Mouse (Mus musculus): ENCODE data around the gene Rab3gap1. TPM values are rescaled to one million over a fixed set of nuclear protein-coding genes. Genes with fewer than 3 reads are reported as not detected.

The Rab3gap1 gene
- polyA plus RNA-seq, 1 experiment, result 35.7 TPM

DNA sequence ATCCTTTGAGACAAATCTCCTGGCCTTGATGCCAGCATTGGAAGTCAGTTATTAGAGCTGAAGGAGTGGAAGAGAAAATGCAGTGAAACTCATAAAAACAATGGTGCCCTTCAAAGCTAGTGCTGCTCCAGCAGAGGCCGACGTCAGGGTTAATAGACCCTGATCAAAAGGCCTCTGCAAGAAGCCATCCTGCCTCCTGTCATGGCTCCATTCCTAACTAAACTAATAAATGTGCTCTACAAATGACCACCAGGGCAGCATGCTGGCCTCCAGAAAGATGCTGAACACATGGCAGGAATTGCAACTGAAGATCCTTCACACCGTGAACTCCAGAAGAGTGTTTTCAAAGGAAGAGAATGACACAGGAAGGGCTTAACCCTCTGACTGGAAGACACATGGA is 116.8 kb downstream of the Rab3gap1 start:
- WGBS, result 95% methylated on average over 3 of the region's 3 CpGs
- H3K36me3 ChIP-seq (ENCODE audit: control insufficient read depth, insufficient read depth, low read length), result no peaks in the 10 kb centered on the region
- 0 out of 2 replicates have a peak, but pooled peaks cover 2% of the 10 kb centered on the region for H3K4me1 ChIP-seq (replicated peaks; ENCODE audit: control insufficient read depth, insufficient read depth, low read length)
- no peaks in the 10 kb centered on the region for H3K27me3 ChIP-seq (ENCODE audit: control insufficient read depth, insufficient read depth, low read length)
- no peak overlapping the region for H3K27ac ChIP-seq (ENCODE audit: control insufficient read depth, insufficient read depth, low read length)
- H3K4me3 ChIP-seq (ENCODE audit: control insufficient read depth, insufficient read depth, low read length), result no peak overlapping the region
- TF ChIP-seq CTCF (IDR thresholded peaks at IDR 0.05; ENCODE audit: borderline replicate concordance, control insufficient read depth, extremely low read depth, insufficient read depth, low read length, poor library complexity), result no peak
- TF ChIP-seq POLR2A (IDR thresholded peaks at IDR 0.05; ENCODE audit: control insufficient read depth, extremely low read depth, insufficient read depth, low read length, poor library complexity), result no peak
- DNase-seq, result no peak

DNA sequence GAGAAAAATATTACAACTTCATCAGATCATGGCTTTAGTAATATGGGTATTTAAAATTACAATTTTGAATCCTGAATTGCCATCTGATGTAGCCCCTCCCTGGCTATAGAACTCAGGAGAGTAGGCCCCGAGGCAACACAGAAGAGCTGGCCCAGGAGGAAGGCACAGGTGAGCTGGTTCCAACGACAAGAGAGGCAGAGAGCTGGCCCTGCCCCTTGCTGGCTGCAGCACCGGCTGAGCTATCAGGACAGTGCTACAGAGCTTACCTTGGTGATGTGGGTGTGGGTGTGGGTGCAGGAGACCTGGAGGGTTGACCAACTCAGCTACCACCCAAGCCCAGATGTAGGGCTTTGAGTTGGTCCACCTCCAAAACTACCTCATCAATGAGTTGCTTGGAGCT is 119.7 kb downstream of the Rab3gap1 start:
- no peaks in the 10 kb centered on the region for H3K36me3 ChIP-seq (ENCODE audit: control insufficient read depth, insufficient read depth, low read length)
- WGBS, result 93% methylated on average over 3 of the region's 3 CpGs

DNA sequence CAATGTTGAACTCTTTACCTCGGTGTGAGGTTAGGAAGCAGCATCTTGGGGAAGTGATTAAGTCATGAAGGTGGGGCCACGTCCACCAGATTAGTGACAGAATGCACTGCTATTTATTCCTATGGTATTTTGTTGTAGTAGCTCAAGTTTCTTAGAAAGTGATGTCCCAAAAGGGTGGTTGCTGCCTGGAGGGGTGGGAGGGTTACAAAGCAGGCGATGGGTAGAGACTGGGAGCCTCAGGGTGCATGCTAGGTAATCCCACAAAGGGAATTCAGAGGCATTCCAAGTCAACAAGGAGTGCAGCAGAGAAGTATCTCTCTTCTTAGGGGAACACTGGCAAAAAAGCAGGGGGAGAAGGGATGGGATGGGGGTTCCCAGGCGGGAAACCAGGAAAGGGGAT is 120.8 kb downstream of the Rab3gap1 start:
- H3K27me3 ChIP-seq (ENCODE audit: control insufficient read depth, insufficient read depth, low read length), result no peaks in the 10 kb centered on the region
- no peak overlapping the region for H3K4me3 ChIP-seq (ENCODE audit: control insufficient read depth, insufficient read depth, low read length)
- H3K36me3 ChIP-seq (ENCODE audit: control insufficient read depth, insufficient read depth, low read length), result no peaks in the 10 kb centered on the region
- TF ChIP-seq CTCF (IDR thresholded peaks at IDR 0.05; ENCODE audit: borderline replicate concordance, control insufficient read depth, extremely low read depth, insufficient read depth, low read length, poor library complexity), result no peak
- no peak for TF ChIP-seq POLR2A (IDR thresholded peaks at IDR 0.05; ENCODE audit: control insufficient read depth, extremely low read depth, insufficient read depth, low read length, poor library complexity)
- WGBS, result 88% methylated on average over 4 of the region's 4 CpGs
- 0 out of 2 replicates have a peak, but pooled peaks cover 4% of the 10 kb centered on the region for H3K4me1 ChIP-seq (replicated peaks; ENCODE audit: control insufficient read depth, insufficient read depth, low read length)
- no peak for DNase-seq
- no peak overlapping the region for H3K27ac ChIP-seq (ENCODE audit: control insufficient read depth, insufficient read depth, low read length)

More for the DNA sequence above, 119.7 kb downstream of the Rab3gap1 start:
- Histone ChIP-seq H3K27ac (ENCODE audit: control insufficient read depth, insufficient read depth, low read length) (no peak overlapping the region), H3K4me1 (replicated peaks; ENCODE audit: control insufficient read depth, insufficient read depth, low read length) (0 out of 2 replicates have a peak, but pooled peaks cover 4% of the 10 kb centered on the region), H3K27me3 (ENCODE audit: control insufficient read depth, insufficient read depth, low read length) (no peaks in the 10 kb centered on the region), H3K4me3 (ENCODE audit: control insufficient read depth, insufficient read depth, low read length) (no peak overlapping the region)
- no peak for TF ChIP-seq CTCF (IDR thresholded peaks at IDR 0.05; ENCODE audit: borderline replicate concordance, control insufficient read depth, extremely low read depth, insufficient read depth, low read length, poor library complexity)
- no peak for TF ChIP-seq POLR2A (IDR thresholded peaks at IDR 0.05; ENCODE audit: control insufficient read depth, extremely low read depth, insufficient read depth, low read length, poor library complexity)
- no peak for DNase-seq

DNA sequence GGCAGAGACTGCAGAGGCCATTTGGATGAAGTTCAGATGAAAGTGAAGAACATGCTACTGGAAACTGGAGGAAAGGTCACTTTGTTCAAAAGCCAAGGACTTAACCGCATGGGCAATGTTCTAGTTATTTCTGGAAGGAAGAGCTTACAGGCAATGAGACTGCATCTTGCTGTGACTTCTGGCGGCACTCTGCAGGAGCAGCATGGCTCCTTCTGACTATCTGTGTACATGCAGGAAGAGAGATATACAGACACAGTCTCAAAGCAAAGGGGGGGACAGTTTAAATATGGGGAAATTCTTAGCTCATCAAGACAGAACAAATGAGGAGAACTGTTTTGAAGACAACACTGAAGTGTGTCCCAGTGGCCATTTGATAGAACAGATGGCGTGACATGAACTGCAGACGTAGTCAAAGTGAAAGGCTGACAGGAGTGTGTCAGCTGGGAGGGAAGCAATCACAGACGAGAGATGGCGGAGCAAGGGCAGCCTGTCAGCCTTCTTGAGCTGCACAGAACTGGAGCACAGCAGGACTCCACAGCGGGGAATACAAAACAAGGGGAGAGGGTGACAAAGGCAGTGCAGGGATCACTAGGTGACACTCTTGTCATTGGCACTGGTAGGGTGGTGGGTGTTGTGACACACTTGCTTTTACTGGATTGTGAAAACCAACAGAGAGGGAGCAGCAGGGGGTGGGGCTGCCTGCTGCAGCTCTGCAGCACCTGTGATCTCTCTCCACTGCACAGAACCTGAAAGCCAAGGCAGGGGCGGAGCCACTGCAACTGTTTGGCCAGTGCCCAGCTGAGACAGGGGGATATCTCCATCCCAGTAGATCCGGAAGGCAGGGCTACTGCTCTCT is 121.5 kb downstream of the Rab3gap1 start:
- DNase-seq, result peak; percentile 2
- Histone ChIP-seq H3K4me1 (replicated peaks; ENCODE audit: control insufficient read depth, insufficient read depth, low read length) (0 out of 2 replicates have a peak, but pooled peaks cover 4% of the 10 kb centered on the region), H3K4me3 (ENCODE audit: control insufficient read depth, insufficient read depth, low read length) (no peak overlapping the region), H3K27me3 (ENCODE audit: control insufficient read depth, insufficient read depth, low read length) (no peaks in the 10 kb centered on the region), H3K27ac (ENCODE audit: control insufficient read depth, insufficient read depth, low read length) (no peak overlapping the region), H3K36me3 (ENCODE audit: control insufficient read depth, insufficient read depth, low read length) (no peaks in the 10 kb centered on the region)
- WGBS, result 89% methylated on average over 9 of the region's 9 CpGs
- TF ChIP-seq POLR2A (IDR thresholded peaks at IDR 0.05; ENCODE audit: control insufficient read depth, extremely low read depth, insufficient read depth, low read length, poor library complexity), result no peak
- no peak for TF ChIP-seq CTCF (IDR thresholded peaks at IDR 0.05; ENCODE audit: borderline replicate concordance, control insufficient read depth, extremely low read depth, insufficient read depth, low read length, poor library complexity)

Other genes with a start within 250 kb of the Rab3gap1 start
- gene Tmem163, start 189.2 kb upstream of the Rab3gap1 start, polyA plus RNA-seq (2012; rRNA removed), result 1.5 and 1.8 TPM in 2 replicates
- gene Acmsd, start 139.4 kb upstream of the Rab3gap1 start, polyA plus RNA-seq (2012; rRNA removed), result 0.03 TPM in 1 of 2 replicates, not detected in the other
- gene Ccnt2, start 94.6 kb upstream of the Rab3gap1 start, polyA plus RNA-seq (2012; rRNA removed), result 46.8 and 50.0 TPM in 2 replicates
- 0.54 and 0.73 TPM in 2 replicates for gene Map3k19, start 13.7 kb upstream of the Rab3gap1 start, polyA plus RNA-seq (2012; rRNA removed)
- 3.8 and 5.1 TPM in 2 replicates for gene Zranb3, start 234.3 kb downstream of the Rab3gap1 start, polyA plus RNA-seq (2012; rRNA removed)
- gene R3hdm1, start 234.5 kb downstream of the Rab3gap1 start, polyA plus RNA-seq (2012; rRNA removed), result 129 and 147 TPM in 2 replicates

Measured in thymus, adult 2 months (tissue).